Mouse (Mus musculus) WW6 (cell line): ENCODE results near the gene Art3.

ENCODE experiments used
- DNase-seq: peaks from one replicate; pipeline ENCODE4 v3.0.0-alpha.2; 2013; ENCODE audit warnings: low read depth, low spot score

The Art3 gene

DNA sequence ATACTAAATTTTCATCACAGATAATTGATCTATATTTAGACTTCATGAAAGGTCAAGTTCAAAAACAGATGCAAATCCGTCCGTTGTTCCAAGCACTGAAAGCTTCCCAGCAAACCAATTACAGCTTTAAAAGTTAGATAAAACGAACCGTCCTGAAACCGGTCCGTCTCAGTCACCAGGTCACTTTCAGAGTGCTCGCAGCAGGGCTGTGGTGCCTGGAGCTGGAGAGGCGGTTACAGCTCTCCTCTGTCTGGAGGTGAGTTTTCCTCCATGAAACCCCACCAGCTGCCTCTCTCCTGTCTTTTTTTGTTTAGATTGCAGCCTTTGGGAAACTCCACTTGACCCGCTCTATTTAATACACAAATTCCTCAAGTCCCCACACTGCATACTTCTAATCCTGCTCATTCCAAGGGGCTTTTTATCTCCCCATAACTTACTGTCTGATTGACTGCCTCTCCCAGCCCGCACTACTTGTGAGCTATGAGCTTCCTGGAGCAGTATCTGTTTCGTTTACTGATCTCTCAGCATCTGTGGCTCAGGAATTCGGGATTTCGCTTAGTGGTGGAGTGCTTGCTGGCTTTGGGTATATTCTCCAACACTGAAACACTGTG is 45.3 kb downstream of the Art3 start:
- no peak for DNase-seq

DNA sequence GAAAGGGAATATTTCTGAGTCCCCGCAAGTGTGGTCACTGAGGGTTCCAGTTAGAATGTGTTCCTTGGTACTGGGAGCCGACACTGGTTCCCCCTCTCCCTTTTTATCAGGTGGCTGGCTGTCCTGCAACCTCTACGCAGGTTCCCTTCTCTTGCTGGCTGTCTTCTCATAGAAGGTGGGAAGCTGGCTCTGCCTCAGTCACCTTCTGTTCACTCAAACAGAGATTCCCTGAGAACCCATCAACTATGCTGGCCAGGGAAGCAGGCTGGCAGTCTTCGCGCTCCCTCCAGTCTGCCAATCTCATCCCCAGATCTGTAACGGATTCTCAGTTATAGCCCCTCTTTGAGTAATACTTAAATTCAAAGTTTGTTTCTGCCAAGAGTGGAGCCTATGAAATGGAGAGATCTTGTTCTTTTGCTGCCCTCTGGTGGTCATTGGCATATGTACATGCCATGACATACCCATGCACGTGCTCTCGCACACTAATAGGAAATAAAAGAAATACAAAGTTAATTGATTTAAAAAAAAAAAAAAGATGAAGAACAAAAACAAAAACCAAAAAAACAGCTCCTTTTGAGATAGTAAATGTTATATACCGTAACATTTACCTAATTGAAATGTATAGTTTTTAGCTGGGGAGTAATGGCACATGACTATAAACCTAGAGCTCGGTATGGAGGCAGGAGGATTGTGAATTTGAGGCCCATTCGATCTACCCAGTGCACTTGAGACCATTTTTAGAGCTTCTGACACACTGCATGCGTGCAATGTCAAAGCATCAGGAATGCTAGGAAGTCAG is 50.1 kb downstream of the Art3 start:
- DNase-seq = no peak

DNA sequence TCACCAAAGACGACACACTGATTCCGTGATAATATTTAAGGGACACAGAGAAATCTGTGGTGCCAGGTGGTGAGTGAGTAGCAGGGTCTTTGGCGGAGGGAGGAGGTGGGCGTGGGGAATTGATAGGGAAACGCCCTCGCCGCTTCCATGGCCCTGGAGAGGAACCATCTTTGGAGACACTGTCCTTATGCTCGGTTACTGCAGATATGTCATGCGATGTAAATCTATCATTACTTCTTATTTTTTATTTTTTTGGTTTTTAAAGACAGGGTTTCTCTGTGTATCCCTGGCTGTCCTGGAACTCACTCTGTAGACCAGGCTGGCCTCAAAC is 50.7 kb downstream of the Art3 start:
- no peak for DNase-seq

DNA sequence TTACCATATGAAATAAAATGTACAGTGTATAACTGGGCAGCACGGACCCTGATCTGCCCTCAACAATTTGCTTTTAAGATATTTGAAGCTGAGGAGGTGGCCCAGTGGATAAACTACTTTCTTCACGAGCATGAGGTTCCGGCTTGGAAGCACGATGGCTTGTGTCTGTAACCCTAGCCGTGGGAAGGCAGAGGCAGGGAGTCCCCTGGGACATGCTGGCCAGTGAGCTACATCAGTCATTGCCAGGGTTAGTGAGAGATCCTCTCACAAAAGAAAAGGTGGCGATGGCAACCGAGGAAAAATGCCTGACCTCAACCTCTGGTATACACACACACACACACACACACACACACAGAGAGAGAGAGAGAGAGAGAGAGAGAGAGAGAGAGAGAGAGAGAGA is 52.1 kb downstream of the Art3 start:
- DNase-seq = no peak

DNA sequence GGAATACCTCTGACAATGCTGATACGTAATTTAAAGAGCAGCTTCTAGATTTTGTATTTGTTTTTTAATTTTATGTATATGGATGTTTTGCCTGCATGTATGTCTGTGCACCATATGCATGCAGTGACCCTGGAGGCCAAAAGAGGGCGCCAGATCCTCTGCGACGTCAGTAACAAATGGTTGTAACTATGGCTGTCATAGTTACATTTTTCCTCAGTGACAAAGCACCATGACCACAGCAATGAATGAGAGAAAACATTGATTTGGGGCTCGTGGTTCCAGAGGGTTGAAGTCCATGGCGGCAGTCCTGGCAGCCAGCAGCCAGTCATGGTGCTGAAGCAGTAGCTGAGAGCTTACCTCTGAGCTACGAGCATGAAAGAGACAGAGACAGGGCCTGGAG is 53.2 kb downstream of the Art3 start:
- DNase-seq = no peak

DNA sequence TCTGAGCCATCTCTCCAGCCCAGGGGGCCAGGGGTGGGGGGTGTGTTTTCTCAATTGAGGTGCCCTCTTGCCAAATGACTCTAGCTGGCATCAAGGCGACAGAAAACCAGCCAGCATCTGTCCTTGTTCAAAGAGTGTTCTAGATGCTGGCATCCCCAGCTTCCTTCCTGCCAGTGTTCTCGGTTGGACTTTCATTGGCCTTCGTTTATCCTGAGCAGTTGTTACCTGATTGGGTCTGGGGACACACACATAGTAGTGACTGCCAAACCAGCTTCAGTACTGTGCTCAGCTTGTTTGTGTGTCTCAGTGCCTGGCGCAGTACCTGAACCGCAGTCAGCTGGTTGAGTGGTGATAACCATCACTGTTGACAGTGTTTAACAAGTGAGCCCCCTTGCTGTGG is 54.5 kb downstream of the Art3 start:
- DNase-seq = no peak

DNA sequence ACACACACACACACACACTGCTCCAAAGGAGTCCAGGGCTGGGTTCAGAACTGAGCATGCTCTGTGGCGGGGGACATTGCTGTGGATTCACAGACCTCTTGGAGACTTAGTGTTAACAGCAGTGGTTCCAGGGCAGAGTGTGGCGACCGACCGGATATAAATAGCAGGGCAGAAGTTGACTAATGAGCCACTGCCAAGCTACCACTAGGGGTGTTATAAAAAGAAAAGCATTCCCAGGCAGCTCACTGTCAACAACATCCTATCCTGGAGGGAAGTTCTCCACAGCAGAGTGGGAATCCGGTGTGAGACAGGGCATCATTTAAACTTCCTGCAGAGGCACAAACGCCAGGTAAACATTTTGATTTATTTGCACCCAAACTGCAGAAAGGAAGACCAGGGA is 55.0 kb downstream of the Art3 start:
- DNase-seq = no peak

DNA sequence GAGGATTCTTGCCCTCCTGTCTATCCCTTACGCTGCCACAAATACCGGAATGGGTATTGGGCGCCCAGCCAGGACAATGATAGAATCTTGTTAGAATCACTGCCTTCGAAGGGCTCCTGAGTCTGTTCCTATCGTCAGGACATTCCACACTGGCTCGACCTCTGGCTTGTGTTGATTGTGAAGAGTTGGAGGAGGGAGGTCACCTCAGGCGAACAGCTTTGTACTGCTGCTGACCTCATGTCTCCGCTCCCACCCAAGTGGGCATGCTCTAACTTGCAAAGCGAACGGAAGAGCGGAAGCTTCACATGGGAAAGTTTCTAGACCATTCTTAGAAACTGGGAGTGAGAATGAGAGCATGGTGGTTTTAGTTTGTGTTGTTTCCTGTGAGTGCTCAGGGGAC is 55.8 kb downstream of the Art3 start:
- DNase-seq = no peak

DNA sequence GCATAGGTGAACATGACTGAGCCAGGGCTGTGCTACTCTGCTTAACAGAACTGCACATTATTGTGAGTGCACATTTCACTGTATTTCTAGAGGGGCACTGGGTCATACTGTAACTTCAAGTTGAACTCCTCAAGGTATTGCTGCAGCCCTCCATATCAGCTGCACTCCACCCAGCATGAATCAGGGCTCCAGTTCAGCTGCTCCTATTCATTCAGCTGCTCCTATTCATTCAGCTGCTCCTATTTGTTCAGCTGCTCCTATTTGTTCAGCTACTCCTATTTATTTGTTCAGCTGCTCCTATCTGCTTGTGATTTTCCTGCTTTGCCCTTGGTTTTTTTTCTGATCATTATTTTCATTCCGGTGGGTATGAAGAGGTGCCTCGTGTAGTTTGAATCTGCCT is 58.4 kb downstream of the Art3 start:
- DNase-seq = no peak

DNA sequence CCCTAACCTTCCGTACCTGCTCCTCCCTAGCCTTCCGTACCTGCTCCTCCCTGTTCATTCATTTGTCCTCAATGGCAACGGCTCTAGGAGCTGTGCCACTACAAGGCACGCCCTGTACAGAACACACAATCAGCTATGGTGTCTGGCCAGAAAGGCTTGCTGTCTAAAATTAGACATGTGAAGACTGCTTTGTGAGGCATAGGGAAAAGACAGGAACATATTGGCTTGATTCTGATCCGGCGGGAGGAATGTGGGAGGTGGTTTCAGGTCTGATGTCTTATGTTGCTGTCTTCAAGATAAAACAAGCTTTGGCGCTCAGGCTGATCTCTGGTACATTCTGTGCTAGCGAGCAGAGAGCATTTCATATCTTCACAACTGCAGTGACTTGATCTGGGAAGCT is 59.0 kb downstream of the Art3 start:
- no peak for DNase-seq

DNA sequence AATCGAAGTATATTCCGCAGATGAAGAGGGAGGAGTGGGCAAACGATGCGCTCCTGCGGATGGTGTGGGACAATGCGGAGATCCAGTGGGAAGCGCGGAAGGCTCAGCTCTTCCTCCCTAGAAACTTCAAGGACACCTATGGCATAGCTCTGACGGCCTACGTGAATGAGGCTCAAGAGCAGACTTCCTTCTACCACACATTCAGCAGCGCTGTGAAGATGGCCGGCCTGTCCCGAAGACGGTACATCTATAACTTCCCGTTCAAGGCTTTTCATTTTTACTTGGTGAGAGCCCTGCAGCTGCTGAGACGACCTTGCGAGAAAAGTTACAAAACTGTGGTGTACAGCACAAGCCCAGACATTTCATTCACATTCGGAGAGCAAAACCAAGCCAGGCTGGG is 60.9 kb downstream of the Art3 start:
- DNase-seq = no peak

DNA sequence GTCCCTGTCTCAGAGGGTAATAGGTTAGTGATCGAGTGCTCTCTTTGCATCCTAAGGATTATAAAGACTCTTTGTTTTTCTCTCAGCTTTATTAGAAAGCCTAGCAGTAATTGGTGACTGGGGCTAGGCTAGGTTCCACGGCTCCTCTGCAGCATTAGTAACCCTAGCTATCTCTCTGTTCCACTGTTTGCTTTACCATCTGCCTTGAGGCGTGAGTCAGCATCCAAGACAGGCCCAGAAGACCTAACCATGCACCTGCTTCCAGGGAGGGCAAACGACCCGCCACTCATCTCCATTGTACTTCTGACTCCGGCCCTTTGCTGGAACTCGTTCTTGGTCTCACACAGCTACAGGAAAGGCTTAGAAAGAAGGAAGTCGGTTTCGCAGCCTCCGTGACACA is 62.2 kb downstream of the Art3 start:
- no peak for DNase-seq

DNA sequence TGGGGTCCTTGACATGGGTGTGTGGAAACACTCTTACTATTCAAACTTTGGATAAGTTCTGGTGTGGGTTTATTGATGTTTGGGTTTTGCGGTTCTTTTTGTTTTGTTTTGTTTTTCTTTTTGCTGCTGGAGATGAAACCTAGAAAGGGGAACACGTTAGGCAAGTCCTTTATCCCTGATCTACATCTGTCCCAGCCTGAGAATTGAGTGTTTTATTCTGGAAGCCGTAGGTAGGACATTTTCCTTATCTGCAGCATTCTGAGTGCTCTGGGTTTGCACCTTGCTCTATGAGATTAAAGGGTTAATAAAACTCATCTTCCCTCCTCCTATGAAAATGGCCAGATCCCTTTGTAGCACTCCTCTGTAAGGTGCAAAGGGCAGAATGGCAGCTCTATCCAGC is 64.1 kb downstream of the Art3 start:
- DNase-seq = no peak

DNA sequence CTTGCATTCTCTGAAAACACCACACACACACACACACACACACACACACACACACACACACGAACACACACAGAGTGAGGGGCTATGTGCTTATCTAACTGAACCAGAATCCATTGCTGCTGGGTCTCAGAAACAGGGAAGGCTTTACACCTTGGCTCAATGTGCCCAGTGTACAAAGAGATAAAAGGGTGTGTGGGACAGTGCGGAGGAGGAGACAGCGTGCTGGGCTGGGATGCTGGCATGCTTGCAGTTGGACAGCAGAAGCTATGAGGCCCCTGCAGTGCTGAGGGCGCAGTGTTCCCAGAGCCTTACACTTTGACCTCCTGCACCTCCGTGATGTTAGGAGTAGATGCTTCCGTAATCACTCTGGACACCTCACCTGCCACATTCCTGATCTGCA is 64.8 kb downstream of the Art3 start:
- no peak for DNase-seq

DNA sequence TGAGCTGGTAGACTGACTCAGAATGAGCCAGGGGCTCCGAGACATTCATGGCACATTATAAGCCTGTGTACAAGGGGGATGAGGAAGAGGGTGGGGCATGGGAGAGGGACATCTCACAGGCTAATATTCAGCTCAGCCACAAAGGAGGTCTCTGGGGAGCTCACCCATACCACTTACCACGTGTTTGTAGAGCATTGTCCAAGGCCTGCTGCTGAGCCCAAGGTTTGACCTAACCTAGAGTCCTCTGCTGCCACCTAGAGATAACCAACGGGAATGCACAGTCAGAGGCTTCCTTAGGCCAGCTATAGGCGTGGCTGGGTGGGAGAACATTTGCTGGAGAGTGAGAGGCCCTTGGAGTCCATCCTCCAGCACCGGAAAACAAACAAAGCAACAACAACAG is 66.5 kb downstream of the Art3 start:
- peak; percentile 46 for DNase-seq

DNA sequence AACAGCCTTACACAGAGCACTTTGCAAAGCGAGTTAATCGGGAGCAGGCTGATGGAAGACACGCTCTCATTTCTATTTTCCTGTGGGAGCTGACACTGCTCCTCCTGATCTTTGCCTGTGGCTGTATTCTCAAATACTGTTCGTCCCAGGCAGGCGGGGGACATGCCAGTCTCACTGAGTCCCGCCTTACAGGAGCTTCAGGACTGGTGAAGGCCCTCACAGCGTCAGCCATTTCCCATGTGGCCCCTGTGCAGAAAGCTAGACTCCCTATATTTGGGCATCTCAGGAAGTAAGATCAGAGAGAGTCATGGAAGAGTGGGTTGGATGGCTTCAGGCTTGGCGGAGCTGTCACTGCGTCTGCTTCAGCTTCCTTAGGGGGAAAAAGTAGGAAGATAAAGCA is 71.2 kb downstream of the Art3 start:
- no peak for DNase-seq

DNA sequence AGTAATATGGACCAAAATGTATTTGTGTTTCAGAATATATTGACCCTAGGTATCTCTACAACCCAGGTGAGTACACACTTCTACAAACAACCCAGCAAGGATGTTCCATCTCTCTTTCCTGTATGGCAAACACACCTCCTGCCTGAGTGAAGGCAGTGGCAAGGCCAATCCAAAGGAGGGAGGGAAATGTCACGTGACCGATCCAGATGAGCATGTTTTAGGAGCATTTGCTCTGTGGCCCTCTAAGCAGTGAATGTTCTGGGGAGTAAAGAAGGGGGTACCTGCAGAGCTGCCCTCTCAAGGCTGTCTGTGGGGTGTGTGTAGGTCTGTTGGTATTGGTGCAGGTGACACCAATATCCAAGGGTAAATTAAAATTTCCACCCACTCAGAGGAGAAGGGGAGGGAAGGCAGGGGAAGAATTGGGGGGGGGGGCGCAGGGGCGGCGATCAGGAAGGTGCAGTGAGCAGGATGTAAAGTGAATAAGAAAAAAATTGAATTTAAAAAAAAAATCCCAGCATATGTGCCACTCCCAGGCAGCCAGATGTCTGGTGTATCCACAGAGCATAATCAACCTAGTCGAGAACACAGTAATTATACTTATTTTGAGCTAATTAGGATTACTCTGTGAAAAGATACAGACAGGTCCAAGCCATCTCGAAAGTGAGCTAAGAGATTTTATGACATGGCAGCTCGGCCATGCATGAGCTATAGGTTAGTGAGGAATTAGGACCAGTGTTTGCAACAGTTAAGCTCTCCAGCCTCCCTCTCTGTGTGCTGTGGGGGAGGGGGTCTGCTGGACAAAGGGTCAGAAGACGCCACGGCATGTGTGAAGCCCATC is 72.2 kb downstream of the Art3 start:
- DNase-seq = no peak

DNA sequence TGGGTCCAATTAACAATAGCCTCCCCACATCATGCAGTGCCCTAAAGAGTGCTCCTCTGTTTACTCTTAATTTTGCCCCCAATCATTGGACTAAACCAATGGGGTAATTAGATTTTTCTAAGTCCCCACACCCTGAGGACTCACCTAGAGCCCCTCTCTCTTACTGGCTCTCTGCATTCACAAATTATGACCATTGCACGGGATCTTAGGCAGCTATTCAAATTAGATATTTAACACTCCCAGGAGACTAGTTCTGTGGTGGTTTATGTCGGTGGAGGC is 72.7 kb downstream of the Art3 start:
- DNase-seq = no peak

DNA sequence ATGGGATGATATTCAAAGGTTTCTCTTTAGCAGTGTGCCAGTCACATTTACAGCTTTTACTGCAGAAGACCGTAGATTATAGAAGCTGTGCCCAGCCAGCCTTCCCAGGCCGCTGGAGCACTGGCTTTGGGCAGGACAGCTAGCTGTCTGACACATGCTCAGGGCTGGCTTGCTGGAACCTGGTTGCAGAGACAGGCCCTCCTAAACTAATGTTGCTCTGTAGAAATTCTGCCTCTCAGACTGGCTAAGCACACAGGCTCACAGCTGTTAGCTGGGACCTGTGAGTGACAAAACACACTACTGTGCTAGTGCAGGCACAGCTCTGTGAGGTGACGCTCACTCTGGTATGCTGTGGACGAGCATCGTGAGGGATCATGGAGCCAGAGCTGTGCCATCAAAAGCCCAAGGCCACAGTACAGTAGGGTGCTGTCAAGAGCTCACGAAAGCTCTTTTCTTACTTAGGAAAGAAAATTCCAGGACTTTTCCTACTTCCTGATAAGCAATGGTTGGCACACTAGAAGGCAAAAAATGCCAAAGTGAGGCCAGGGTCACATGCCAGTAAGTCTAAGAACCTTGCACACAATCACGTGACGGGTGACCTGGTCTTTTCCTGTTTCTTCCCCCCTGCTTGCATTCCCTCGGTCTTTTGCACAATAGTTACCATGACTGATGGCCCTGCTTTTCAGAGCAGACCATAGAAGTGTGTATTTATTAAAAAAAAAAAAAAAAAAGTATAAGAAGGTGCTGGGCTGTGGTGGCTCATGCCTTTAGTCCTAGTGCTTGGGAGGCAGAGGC is 77.9 kb downstream of the Art3 start:
- no peak for DNase-seq

DNA sequence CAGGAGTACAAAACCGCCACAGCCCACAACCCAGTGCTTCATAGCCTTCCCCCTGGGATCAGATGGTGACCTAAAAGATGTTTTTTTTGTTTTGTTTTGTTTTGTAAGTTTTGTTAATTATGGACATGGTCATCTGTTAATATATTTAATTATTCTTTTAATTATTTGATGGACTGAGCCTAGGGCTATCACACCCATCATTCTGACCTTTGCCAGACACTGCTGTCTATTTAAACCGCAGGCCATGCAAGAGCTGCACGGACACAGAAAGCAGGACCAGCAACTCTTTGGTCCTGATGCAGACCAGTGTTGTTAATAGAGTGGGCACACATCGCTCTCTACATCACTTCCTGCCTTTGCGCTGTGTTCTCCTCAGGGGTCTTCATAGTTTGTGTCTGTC is 78.9 kb downstream of the Art3 start:
- DNase-seq = no peak

DNA sequence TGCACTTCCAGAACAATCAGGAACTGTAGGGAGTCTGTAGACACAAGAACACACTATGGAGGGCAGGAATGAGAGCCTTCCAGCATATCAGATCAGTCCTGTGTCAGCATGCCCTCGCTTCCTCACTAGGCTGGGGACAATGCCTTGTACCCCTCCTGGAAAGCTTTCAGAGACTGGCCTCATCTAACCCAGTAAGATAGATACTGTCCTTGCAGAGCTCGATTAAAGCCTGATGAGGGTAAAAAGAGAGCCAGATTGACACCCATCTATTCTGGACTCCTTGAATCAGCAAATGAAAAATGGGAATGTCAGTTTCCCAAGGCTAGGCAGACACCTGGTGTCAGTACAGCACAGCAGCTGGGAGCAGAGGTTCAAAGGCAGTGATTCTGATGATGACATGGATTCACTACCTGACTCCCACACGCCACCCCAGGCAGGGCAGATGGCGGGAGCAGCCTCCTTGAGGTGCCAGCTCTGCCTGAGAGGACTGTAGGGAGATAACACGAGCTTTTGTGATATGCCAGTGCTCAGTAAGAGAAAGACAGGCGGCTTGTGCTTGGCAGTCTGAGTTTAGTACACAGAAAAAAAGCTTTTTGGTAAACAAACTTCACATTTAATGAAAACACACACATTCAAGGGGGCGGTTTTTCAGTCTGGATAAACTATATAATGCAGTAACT is 80.0 kb downstream of the Art3 start:
- no peak for DNase-seq
